Mouse (Mus musculus) liver, adult 2 months (tissue): ENCODE data around the gene Trim44.

ENCODE experiments used
- CTCF ChIP-seq: fragments of 200-500 bp; IDR thresholded peaks from 2 replicates; pipeline ENCODE4 v1.5.1; 2011; ENCODE audit warnings: low read depth, low read length, control low read depth
- POLR2A ChIP-seq: fragments of 200-500 bp; IDR thresholded peaks from 2 replicates; pipeline ENCODE4 v1.6.1; 2011; ENCODE audit warnings: low read length, control low read depth; ENCODE audit not compliant: insufficient read depth; ENCODE audit errors: extremely low read depth

DNA sequence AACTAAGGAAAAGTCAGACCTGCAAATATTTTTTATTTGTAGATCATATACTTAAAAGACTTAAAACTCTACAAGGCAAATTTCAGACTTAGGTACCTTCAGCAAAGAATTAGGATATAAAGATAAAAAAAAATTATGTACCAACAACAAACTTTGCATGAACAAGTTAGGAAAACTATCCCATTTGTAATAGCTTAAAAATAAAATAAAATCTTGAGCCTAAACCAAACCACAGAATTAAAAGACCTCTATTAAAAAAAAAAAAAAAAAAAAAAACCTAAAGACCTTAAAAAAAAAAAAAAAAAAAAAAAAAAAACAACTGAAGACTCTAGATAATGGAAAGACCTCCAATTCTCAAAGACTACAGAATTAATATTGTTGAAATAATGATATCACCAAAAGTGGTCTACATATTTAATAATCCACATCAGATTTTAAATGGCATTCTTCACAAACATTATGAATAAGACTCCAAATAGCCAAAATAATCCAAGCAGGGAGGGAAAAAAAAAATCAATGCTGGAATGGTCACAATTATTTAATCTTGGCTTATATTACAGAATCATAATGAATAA is 22.2 kb downstream of the Trim44 start:
- TF ChIP-seq CTCF (no peak), POLR2A (no peak)
